Mouse (Mus musculus) G1E (cell line): ENCODE measurements around the gene Plcd1. TPM values are rescaled to one million over a fixed set of nuclear protein-coding genes. Genes with fewer than 3 reads are reported as not detected.

Experiments
- ATAC-seq: 2 replicates; pipeline ENCODE4 v1.8.0; 2016; ENCODE audit warnings: mild to moderate bottlenecking; ENCODE audit not compliant: insufficient number of reproducible peaks, poor library complexity, low FRiP score, severe bottlenecking; ENCODE audit errors: extremely low read depth
- DNase-seq: peaks from one replicate; pipeline ENCODE4 v3.0.0; 2012; ENCODE audit warnings: low spot score
- H3K27me3 ChIP-seq: 2 replicates; pipeline ENCODE4 v1.6.1; 2012; ENCODE audit warnings: mild to moderate bottlenecking, low read length, inconsistent platforms; ENCODE audit not compliant: insufficient read depth
- H3K36me3 ChIP-seq: replicated peaks from 2 replicates; pipeline ENCODE3; 2012; ENCODE audit warnings: mild to moderate bottlenecking, inconsistent platforms
- H3K4me1 ChIP-seq: 2 replicates; pipeline ENCODE4 v1.6.1; 2012; ENCODE audit warnings: low read depth, low read length, inconsistent platforms, mixed read lengths; ENCODE audit not compliant: insufficient read depth
- H3K4me3 ChIP-seq: 2 replicates; pipeline ENCODE4 v1.5.1; 2012; ENCODE audit warnings: low read depth, mild to moderate bottlenecking, inconsistent platforms, low read length, moderate library complexity, mixed read lengths
- H3K9me3 ChIP-seq: replicated peaks from 2 replicates; pipeline ENCODE4 v1.6.1; 2012; ENCODE audit warnings: inconsistent platforms
- CTCF ChIP-seq: IDR thresholded peaks from 2 replicates; pipeline ENCODE4 v1.5.1; 2012; ENCODE audit warnings: low read depth, low read length, inconsistent platforms, mixed read lengths
- GATA1 ChIP-seq: IDR thresholded peaks from 2 replicates; pipeline ENCODE4 v1.6.1; 2012; ENCODE audit warnings: borderline replicate concordance, low read length, inconsistent platforms, mixed read lengths
- GATA2 ChIP-seq: IDR thresholded peaks from 2 replicates; pipeline ENCODE4 v1.6.1; 2012; ENCODE audit warnings: low read depth, low read length, inconsistent platforms, borderline replicate concordance
- POLR2AphosphoS5 ChIP-seq: IDR thresholded peaks from 2 replicates; pipeline ENCODE4 v1.6.1; 2012; ENCODE audit warnings: low read depth, low read length, inconsistent platforms; ENCODE audit not compliant: insufficient replicate concordance
- TAL1 ChIP-seq: conservative IDR thresholded peaks from 2 replicates; pipeline ENCODE4 v1.6.1; 2012; ENCODE audit warnings: low read depth, low read length, inconsistent platforms, mixed read lengths
- polyA plus RNA-seq: library from polyadenylated mRNA; stranded (reverse); fragments of >175 nt; gene quantifications from 2 replicates; pipeline ENCODE4 v1.2.3, GENCODE M21; 2012
- total RNA-seq, 2 experiments: library from RNA; stranded (forward) in 1 of 2; stranded (reverse) in 1 of 2; fragments of 200-1000 nt in 1 of 2; fragments of >200 nt in 1 of 2; fragmentation: Nextera tagmentation in 1 of 2; gene quantifications; 2 replicates each; pipeline ENCODE4 v1.2.3; 2014 to 2017

Plcd1 gene
- total and polyA plus RNA-seq, 3 experiments = not detected

DNA sequence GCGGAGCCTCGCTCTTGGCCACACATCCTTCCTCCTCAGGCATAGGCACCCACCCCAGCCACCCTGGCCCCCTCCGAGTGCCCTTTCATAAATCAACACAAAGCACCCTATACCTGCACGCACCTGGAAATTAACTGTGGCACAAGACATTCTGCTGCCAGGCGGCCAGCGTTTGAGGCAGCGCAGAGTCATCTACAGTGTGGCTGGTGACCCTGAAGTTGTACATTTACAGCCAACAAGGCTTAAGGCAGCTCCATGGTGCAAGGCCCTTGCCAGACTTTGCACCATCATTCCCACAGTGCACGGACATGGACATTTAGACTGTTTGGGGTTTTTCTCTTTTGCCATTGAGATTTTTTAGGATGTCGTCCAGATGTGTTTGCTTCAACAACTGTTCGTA, 32.6 kb downstream of the Plcd1 start:
- ATAC-seq (no peak), DNase-seq (no peak)
- Histone ChIP-seq H3K4me1 (no peaks in the 10 kb centered on the region), H3K27me3 (no peaks in the 10 kb centered on the region), H3K36me3 (no peaks in the 10 kb centered on the region), H3K4me3 (no peak overlapping the region), H3K9me3 (peaks cover 96% of the 10 kb centered on the region)
- no peak for TF ChIP-seq TAL1

DNA sequence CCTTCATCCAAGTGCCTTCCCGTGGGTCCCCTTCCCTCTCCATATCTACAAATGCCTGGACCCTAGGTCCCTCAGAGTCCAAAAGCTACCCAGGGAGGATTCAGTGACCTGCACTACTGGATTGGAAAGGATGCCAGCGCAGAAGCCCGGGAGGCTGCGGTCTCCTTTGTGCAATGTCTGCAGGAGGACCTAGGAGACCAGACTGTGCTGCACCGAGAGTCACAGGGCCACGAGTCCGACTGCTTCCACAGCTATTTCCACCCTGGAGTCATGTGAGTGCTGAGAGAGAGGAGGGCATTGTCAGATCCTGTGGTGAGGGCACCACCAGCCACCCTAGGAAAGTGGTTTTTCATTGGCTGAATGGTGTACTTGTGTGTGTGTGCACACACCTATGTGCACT, 35.1 kb downstream of the Plcd1 start:
- Histone ChIP-seq H3K36me3 (no peaks in the 10 kb centered on the region), H3K4me3 (no peak overlapping the region), H3K27me3 (no peaks in the 10 kb centered on the region), H3K9me3 (peaks cover 95% of the 10 kb centered on the region), H3K4me1 (no peaks in the 10 kb centered on the region)
- no peak for TF ChIP-seq CTCF
- no peak for TF ChIP-seq TAL1
- no peak for TF ChIP-seq GATA1
- no peak for TF ChIP-seq POLR2AphosphoS5
- TF ChIP-seq GATA2 = no peak
- DNase-seq (no peak), ATAC-seq (no peak)

DNA sequence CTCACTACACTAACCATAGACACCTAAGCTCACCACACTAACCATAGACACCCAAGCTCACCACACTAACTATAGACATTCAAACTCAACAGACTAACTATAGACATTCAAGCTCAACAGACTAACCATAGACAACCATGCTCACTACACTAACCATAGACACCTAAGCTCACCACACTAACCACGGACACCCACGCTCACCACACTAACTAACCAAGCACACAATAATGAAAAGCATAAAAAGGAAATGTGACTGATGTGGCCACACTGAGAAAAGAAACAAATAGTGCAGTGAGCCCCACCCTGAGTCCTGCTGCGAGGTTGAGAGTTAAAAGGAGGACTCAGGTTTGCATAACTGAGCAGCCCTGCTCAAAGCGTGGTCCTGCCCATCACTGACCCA, 38.0 kb downstream of the Plcd1 start:
- DNase-seq (no peak), ATAC-seq (no peak)
- Histone ChIP-seq H3K4me1 (no peaks in the 10 kb centered on the region), H3K9me3 (peaks cover 94% of the 10 kb centered on the region), H3K27me3 (no peaks in the 10 kb centered on the region), H3K4me3 (no peak overlapping the region), H3K36me3 (no peaks in the 10 kb centered on the region)
- no peak for TF ChIP-seq GATA1
- TF ChIP-seq TAL1 = no peak
- no peak for TF ChIP-seq POLR2AphosphoS5
- TF ChIP-seq CTCF = no peak
- TF ChIP-seq GATA2 = no peak

DNA sequence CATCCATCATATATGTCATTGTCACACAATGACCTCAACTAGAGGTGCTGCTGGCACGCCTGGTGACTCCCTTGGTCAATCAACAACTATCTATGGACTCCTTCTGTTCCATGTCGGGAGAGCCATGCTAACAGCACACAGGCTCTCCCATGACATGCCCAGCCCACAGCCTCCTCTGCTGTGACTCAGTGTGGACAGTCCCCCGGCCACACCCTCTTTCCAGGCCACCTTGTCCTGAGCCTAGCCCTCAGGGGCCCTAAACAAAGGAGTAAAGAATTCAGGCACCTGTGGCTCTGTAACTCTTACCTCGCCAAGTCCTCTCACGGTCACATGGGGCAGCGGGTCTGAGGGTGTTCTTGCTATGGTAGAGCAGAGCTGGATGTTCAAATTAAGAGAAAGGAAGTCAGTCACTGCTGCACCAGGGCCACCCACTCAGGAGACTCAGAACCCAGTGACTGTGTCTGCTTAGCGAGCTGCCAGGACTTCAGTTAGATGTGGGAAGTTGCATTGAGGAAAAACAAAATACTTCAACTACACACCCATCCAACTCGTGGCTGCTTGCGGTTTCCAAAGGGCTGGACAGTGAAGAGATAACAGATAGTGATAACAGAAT, 39.2 kb downstream of the Plcd1 start:
- no peaks in the 10 kb centered on the region for H3K27me3 ChIP-seq
- H3K4me1 ChIP-seq = no peaks in the 10 kb centered on the region
- H3K36me3 ChIP-seq = no peaks in the 10 kb centered on the region
- no peak for DNase-seq
- no peak for ATAC-seq
- H3K4me3 ChIP-seq = no peak overlapping the region
- TF ChIP-seq POLR2AphosphoS5 (no peak), GATA2 (no peak), GATA1 (no peak), CTCF (no peak), TAL1 (no peak)
- peaks cover 92% of the 10 kb centered on the region for H3K9me3 ChIP-seq

DNA sequence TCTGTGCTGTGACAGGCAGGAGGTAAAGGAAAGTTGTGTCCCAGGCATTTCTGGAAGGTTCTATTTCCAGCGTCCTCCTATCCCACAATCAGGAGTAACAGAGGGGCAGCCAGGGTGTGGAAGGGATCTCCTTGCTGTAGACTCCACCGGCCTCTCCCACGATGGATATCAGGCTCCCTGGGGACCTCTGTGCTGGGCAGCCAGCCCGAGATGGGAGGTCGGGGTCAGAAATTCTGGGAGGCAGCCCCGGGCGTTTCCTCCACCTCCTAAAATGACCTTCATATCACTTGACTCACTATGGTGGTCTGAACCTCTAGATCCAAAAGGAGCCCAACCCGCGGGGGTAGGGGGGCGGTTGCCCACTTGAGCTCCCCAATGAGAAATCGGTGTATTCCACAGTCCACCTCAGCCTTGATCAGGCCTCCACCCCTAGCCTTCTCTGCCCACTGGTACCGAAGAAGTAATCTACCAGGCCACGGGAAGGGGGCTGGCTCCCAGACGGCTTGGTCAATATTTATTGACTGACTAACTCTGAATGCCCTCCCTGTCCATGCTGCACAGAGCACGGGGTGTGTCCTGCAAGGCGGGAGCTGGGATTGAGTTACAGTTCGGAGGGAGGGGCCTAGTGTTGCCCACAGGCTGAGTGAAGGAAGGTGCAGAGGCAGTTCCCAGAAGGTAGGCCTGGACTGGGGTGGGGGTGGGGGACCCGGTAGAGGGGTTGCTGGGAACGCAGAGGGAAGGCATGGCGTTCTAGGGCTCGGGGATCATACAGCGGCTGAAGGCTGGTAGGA, 41.0 kb downstream of the Plcd1 start, which contains the start of gene Vill:
Vill (plus strand) TSS at position 625 of the 791 bp plus-strand sequence.
- no peaks in the 10 kb centered on the region for H3K27me3 ChIP-seq
- peaks cover 93% of the 10 kb centered on the region for H3K9me3 ChIP-seq
- H3K36me3 ChIP-seq = no peaks in the 10 kb centered on the region
- H3K4me1 ChIP-seq = no peaks in the 10 kb centered on the region
- ATAC-seq (no peak), DNase-seq (no peak)
- no peak for TF ChIP-seq GATA1
- TF ChIP-seq POLR2AphosphoS5 = no peak
- TF ChIP-seq TAL1 = no peak
- no peak for TF ChIP-seq CTCF
- TF ChIP-seq GATA2 = no peak
- H3K4me3 ChIP-seq = peak within 1 kb of the TSS; percentile 33; the same call in 1 of the 2 replicates

DNA sequence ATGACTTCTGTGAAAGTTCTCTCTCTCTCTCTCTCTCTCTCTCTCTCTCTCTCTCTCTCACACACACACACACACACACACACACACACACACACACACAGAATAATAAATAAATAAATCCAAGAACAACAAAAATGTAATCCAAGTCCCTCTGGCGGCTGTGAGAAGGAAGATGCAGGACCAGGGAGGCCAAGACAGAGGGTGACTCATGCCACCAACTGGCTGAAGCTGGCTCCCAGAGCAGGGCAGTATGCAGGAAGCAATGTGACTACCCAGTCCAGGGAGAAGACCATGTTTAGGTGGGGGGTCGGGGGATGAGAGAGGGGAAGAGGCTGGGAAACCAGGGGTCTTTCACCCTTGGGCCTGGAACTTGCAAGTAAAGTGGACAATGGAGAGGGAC, 42.1 kb downstream of the Plcd1 start:
- DNase-seq (no peak), ATAC-seq (no peak)
- peaks cover 93% of the 10 kb centered on the region for H3K9me3 ChIP-seq
- no peak overlapping the region for H3K4me3 ChIP-seq
- no peaks in the 10 kb centered on the region for H3K36me3 ChIP-seq
- no peak for TF ChIP-seq TAL1
- TF ChIP-seq GATA2 = no peak
- H3K27me3 ChIP-seq = no peaks in the 10 kb centered on the region
- H3K4me1 ChIP-seq = no peaks in the 10 kb centered on the region
